Mouse (Mus musculus) limb, embryonic 13.5 days (tissue): ENCODE data around the gene Tenm2. TPM values are rescaled to one million over a fixed set of nuclear protein-coding genes. Genes with fewer than 3 reads are reported as not detected.

Experiments used
- ATAC-seq: fragments of 200-750 bp; cut with Nextera tagmentation; 2 replicates; pipeline ENCODE4 v1.8.0; 2017; ENCODE audit warnings: low read depth, moderate number of reproducible peaks, moderate TSS enrichment; ENCODE audit not compliant: low FRiP score
- H3K27ac ChIP-seq: fragments of 300-500 bp; sonication (generic); 2 replicates; pipeline ENCODE4 v1.5.1; 2015; ENCODE audit warnings: inconsistent platforms, mild to moderate bottlenecking, moderate library complexity
- H3K27me3 ChIP-seq: fragments of 300-500 bp; sonication (generic); 2 replicates; pipeline ENCODE4 v1.6.1; 2015; ENCODE audit warnings: mild to moderate bottlenecking, inconsistent platforms
- H3K36me3 ChIP-seq: fragments of 300-500 bp; sonication (generic); 2 replicates; pipeline ENCODE4 v1.6.1; 2015; ENCODE audit warnings: inconsistent platforms, mild to moderate bottlenecking, moderate library complexity
- H3K4me1 ChIP-seq: fragments of 300-500 bp; sonication (generic); 2 replicates; pipeline ENCODE4 v1.6.1; 2015; ENCODE audit warnings: inconsistent platforms
- H3K4me2 ChIP-seq: fragments of 300-500 bp; sonication (generic); replicated peaks from 2 replicates; pipeline ENCODE4 v1.6.1; 2015; ENCODE audit warnings: inconsistent platforms, mild to moderate bottlenecking, moderate library complexity
- H3K4me3 ChIP-seq: fragments of 300-500 bp; sonication (generic); 2 replicates; pipeline ENCODE4 v1.5.1; 2015; ENCODE audit warnings: moderate library complexity, mild to moderate bottlenecking, inconsistent platforms
- H3K9ac ChIP-seq: fragments of 300-500 bp; sonication (generic); 2 replicates; pipeline ENCODE4 v1.6.1; 2015; ENCODE audit warnings: mild to moderate bottlenecking, inconsistent platforms
- H3K9me3 ChIP-seq: fragments of 300-500 bp; sonication (generic); 2 replicates; pipeline ENCODE4 v1.6.1; 2016; ENCODE audit warnings: inconsistent platforms
- WGBS: fragments of 180-500 bp; shearing (Covaris S2); methylation state at CpG from one replicate; pipeline ENCODE4 v1.1.7; 2015; 5-methylcytosine and 5-hydroxymethylcytosine counted together
- polyA plus RNA-seq: library from polyadenylated mRNA; unstranded; fragments of >200 nt; fragmentation: Nextera tagmentation; extraction: Ambion mirVana; gene quantifications from 2 replicates; pipeline ENCODE4 v1.2.1, GENCODE M21; 2015

Gene Tenm2
- polyA plus RNA-seq, 1 experiment from 2014 or later = 6.4 TPM

GRCm38 (mm10) chr11:36678057-36678396 is 557.7 kb downstream of the Tenm2 start:
- H3K9ac ChIP-seq = peak overlapping the region; percentile 59
- peak overlapping the region; percentile 47 for H3K4me3 ChIP-seq
- peak overlapping the region; percentile 69 for H3K4me2 ChIP-seq
- WGBS = 9% methylated on average over 10 of the region's 10 CpGs
- no peaks in the 10 kb centered on the region for H3K9me3 ChIP-seq
- peaks cover 5% of the 10 kb centered on the region; the same call in 1 of the 2 replicates for H3K4me1 ChIP-seq
- no peaks in the 10 kb centered on the region for H3K36me3 ChIP-seq
- peak; percentile 38; the same call in 1 of the 2 replicates for ATAC-seq
- peaks cover 11% of the 10 kb centered on the region; the same call in 1 of the 2 replicates for H3K27me3 ChIP-seq
- H3K27ac ChIP-seq = peak overlapping the region; percentile 83; the same call in 1 of the 2 replicates

GRCm38 (mm10) chr11:36677321-36678056 is 558.3 kb downstream of the Tenm2 start:
- WGBS = under 1% methylated on average over 23 of the region's 23 CpGs

DNA sequence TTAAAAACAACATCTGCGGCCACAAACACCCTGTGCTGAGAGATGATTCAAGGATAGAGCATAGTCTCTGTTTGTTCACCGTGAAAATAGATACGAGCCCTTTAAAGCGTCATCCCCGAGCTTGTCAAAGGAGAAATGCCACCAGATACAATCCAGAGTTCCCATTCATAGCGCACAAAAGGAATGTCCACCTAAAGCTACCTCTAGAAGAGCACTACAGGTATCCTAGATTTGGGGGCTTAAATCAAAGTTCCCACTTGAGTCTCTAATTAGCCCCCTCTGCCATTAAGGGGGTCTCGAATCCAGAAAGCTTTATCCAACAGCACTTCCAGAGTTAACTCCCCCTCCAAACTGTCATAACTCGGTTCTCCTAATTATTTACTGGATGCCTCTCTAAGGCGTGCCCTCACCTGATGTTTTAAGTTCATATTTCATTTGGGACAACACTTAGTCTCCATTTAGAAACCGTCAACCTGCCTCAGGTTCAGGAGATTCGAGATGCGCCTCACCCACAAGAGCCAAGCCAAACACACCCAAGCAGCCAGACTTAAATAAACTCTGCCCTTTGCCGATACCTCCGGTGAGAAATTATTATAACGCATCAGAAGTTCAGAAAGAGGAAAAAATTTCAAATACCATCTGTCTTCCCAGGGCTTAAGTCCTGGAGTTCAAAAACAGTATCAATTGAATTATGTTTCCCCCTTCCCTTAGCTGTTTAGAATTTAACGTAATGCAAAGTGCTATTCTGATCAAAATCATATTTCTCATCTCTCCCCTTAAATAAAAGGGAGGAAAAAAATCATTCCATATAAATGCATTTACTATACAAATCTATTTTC is 559.1 kb downstream of the Tenm2 start:
- 50% methylated on average over 16 of the region's 16 CpGs for WGBS
- ATAC-seq = no peak
- peak overlapping the region; percentile 69 for H3K4me2 ChIP-seq
- peaks cover 11% of the 10 kb centered on the region; the same call in 1 of the 2 replicates for H3K27me3 ChIP-seq
- peak overlapping the region; percentile 47 for H3K4me3 ChIP-seq
- H3K36me3 ChIP-seq = no peaks in the 10 kb centered on the region
- no peak overlapping the region for H3K27ac ChIP-seq
- no peaks in the 10 kb centered on the region for H3K9me3 ChIP-seq
- H3K4me1 ChIP-seq = peaks cover 5% of the 10 kb centered on the region; the same call in 1 of the 2 replicates
- no peak overlapping the region for H3K9ac ChIP-seq

More at GRCm38 (mm10) chr11:36677321-36678056, 558.3 kb downstream of the Tenm2 start:
- no peaks in the 10 kb centered on the region for H3K36me3 ChIP-seq
- peaks cover 11% of the 10 kb centered on the region; the same call in 1 of the 2 replicates for H3K27me3 ChIP-seq
- H3K4me1 ChIP-seq = peaks cover 5% of the 10 kb centered on the region; the same call in 1 of the 2 replicates
- peak overlapping the region; percentile 59 for H3K9ac ChIP-seq
- ATAC-seq = peak; percentile 93
- H3K4me2 ChIP-seq = peak overlapping the region; percentile 69
- no peaks in the 10 kb centered on the region for H3K9me3 ChIP-seq
- H3K27ac ChIP-seq = peak overlapping the region; percentile 83
- H3K4me3 ChIP-seq = peak overlapping the region; percentile 47

DNA sequence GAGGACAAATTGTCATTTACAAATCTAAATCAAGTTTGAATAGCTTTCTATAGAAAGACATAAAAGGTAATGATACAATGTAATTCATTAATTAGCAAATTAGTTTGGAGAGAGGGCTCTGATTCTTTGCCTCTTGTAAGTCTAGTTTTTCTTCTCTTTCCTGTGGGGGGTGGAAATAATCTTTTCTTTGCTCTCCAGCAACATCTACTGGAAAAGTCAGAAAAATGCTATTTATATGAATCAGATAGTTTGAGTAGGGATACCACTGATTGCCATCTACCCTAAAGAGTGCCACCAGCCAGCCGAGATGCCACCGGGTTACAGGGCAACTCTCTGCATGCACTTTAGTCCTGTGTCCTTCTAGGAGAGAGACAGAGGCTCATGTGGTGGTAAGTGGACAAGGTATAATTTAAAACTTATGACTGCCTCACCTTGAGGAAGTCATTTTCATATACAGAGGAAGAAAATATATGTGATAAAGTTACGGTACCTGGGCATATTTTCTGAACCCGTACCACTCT is 560.8 kb downstream of the Tenm2 start:
- peaks cover 11% of the 10 kb centered on the region; the same call in 1 of the 2 replicates for H3K27me3 ChIP-seq
- no peak for ATAC-seq
- no peak overlapping the region for H3K4me3 ChIP-seq
- no peaks in the 10 kb centered on the region for H3K9me3 ChIP-seq
- H3K4me1 ChIP-seq = peaks cover 5% of the 10 kb centered on the region; the same call in 1 of the 2 replicates
- H3K27ac ChIP-seq = no peak overlapping the region
- 88% methylated on average over 4 of the region's 4 CpGs for WGBS
- no peaks in the 10 kb centered on the region for H3K36me3 ChIP-seq
- H3K4me2 ChIP-seq = no peak overlapping the region
- no peak overlapping the region for H3K9ac ChIP-seq

- WGBS = 69% methylated on average over 5 of the region's 5 CpGs
- H3K4me3 ChIP-seq = no peak overlapping the region
- H3K4me2 ChIP-seq = no peak overlapping the region
- H3K9ac ChIP-seq = no peak overlapping the region
- no peak overlapping the region for H3K27ac ChIP-seq
- no peak for ATAC-seq
- H3K27me3 ChIP-seq = peaks cover 11% of the 10 kb centered on the region; the same call in 1 of the 2 replicates
- peaks cover 5% of the 10 kb centered on the region; the same call in 1 of the 2 replicates for H3K4me1 ChIP-seq
- H3K36me3 ChIP-seq = no peaks in the 10 kb centered on the region
- no peaks in the 10 kb centered on the region for H3K9me3 ChIP-seq
These were observed 561.6 kb downstream of the Tenm2 start for GRCm38 (mm10) chr11:36674141-36674540.

GRCm38 (mm10) chr11:36671196-36671595 is 564.6 kb downstream of the Tenm2 start:
- H3K4me2 ChIP-seq = no peak overlapping the region
- no peak overlapping the region for H3K9ac ChIP-seq
- no peak for ATAC-seq
- no peaks in the 10 kb centered on the region for H3K36me3 ChIP-seq
- H3K27me3 ChIP-seq = peaks cover 6% of the 10 kb centered on the region; the same call in 1 of the 2 replicates
- no peaks in the 10 kb centered on the region for H3K4me1 ChIP-seq
- H3K9me3 ChIP-seq = no peaks in the 10 kb centered on the region
- H3K27ac ChIP-seq = no peak overlapping the region
- 72% methylated on average over 9 of the region's 9 CpGs for WGBS
- H3K4me3 ChIP-seq = no peak overlapping the region

DNA sequence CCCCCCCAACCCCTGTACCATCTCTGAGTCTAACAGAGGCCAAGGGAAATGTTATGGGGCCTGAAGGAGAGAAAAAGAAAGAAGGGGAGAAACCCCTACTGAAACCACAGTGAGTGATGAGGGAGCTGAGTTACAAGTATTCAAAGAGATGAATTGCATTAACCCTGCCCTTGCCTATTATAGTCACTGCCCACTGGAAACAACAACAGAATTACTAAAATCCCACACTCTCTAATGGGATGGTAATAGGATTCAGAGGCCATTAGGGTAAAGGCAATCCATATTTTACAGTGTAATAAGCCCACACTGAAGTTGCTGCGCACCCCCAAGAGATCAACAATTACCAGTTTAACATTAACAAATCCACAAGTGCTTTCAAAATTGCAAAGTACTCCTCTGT is 571.7 kb downstream of the Tenm2 start:
- H3K9me3 ChIP-seq = no peaks in the 10 kb centered on the region
- H3K4me1 ChIP-seq = no peaks in the 10 kb centered on the region
- no peaks in the 10 kb centered on the region for H3K27me3 ChIP-seq
- no peak for ATAC-seq
- H3K27ac ChIP-seq = no peak overlapping the region
- H3K9ac ChIP-seq = no peak overlapping the region
- H3K4me3 ChIP-seq = no peak overlapping the region
- no peaks in the 10 kb centered on the region for H3K36me3 ChIP-seq
- WGBS = 82% methylated on average over 1 of the region's 1 CpGs
- no peak overlapping the region for H3K4me2 ChIP-seq

DNA sequence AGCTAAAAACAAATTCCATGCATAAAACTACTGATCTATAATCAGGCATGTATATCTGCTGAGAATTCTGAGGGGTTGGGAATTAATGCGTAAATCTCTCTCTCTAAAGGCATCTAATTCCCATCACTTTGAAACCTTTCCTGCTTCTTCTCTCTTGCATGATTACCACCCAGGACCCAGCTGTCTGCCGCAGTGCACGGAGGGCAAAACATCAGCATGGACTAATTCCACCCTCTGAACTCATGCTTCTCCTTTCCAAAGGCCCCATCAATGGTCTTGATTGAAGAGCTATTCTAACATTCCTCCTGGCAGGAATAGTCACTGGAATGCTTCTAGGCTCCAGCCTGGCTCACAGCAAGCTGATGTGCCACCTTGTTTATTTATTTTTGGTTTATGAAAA is 572.2 kb downstream of the Tenm2 start:
- H3K4me2 ChIP-seq = no peak overlapping the region
- WGBS = 50% methylated on average over 3 of the region's 3 CpGs
- no peak for ATAC-seq
- no peak overlapping the region for H3K4me3 ChIP-seq
- no peaks in the 10 kb centered on the region for H3K4me1 ChIP-seq
- no peak overlapping the region for H3K27ac ChIP-seq
- no peaks in the 10 kb centered on the region for H3K27me3 ChIP-seq
- H3K9ac ChIP-seq = no peak overlapping the region
- no peaks in the 10 kb centered on the region for H3K36me3 ChIP-seq
- no peaks in the 10 kb centered on the region for H3K9me3 ChIP-seq

DNA sequence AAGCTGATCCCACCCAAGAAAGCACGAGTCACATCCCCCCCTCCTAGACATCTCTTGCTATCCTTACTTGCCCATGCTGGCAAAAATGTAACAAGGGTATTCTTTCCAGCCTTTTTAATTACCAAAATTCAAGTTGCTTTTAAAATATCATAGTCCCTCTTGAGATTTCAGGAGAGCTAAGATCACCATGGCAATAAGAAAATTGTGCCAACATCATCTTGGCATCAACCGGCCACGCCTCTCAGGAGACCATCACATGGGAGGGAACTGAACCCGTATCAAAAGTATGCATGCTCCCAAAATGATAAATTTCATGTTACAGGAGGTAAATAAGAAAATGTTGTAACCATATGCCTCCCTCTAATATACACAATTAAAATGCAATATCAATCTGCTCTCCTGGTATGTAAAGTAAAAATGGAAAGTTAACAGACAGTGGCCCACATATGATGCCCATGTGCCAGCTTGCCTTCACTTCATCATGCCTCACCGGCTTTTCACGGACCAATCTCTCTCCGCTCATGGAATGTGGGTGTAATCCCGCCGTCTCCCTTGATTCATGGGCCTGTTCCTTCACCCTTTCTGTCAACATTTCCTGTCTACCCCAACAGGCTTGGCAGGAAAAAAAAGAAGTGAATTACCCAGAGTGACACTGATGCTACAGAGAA is 582.0 kb downstream of the Tenm2 start:
- WGBS = 76% methylated on average over 9 of the region's 9 CpGs
- Histone ChIP-seq H3K4me1 (no peaks in the 10 kb centered on the region), H3K36me3 (no peaks in the 10 kb centered on the region), H3K27me3 (no peaks in the 10 kb centered on the region), H3K27ac (no peak overlapping the region), H3K9ac (no peak overlapping the region), H3K4me2 (no peak overlapping the region), H3K4me3 (no peak overlapping the region), H3K9me3 (no peaks in the 10 kb centered on the region)
- no peak for ATAC-seq

GRCm38 (mm10) chr11:36647179-36647578 is 588.6 kb downstream of the Tenm2 start:
- H3K27me3 ChIP-seq = no peaks in the 10 kb centered on the region
- H3K9me3 ChIP-seq = no peaks in the 10 kb centered on the region
- no peak overlapping the region for H3K4me2 ChIP-seq
- no peak for ATAC-seq
- H3K36me3 ChIP-seq = no peaks in the 10 kb centered on the region
- 78% methylated on average over 1 of the region's 1 CpGs for WGBS
- H3K4me1 ChIP-seq = no peaks in the 10 kb centered on the region
- H3K9ac ChIP-seq = no peak overlapping the region
- no peak overlapping the region for H3K27ac ChIP-seq
- no peak overlapping the region for H3K4me3 ChIP-seq

DNA sequence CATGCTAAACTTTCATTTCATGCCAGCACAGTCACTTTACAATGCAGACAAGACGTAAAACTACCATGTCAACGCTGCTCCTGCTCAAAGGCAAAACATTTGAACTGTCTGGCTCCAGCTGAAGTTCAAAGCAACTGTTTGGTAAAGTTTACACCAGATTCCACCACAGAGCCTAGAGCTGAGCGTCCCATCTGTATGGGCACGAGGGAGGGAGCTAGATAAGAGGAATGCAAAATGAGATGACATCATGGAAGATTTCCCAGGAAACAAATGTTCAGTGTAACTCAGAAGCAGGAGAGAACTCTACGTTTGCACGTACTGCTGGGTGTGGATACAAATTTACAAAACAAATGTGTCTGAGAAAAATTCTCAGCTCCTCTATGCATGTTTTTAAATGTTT is 600.7 kb downstream of the Tenm2 start:
- WGBS = 29% methylated on average over 6 of the region's 6 CpGs
- no peak overlapping the region for H3K4me2 ChIP-seq
- H3K4me1 ChIP-seq = no peaks in the 10 kb centered on the region
- ATAC-seq = no peak
- no peaks in the 10 kb centered on the region for H3K36me3 ChIP-seq
- H3K27ac ChIP-seq = no peak overlapping the region
- H3K4me3 ChIP-seq = no peak overlapping the region
- no peaks in the 10 kb centered on the region for H3K27me3 ChIP-seq
- no peak overlapping the region for H3K9ac ChIP-seq
- H3K9me3 ChIP-seq = no peaks in the 10 kb centered on the region
